ENCODE assay signal across 13 mouse cellular contexts in genomic region chr11:22458951-22459703, GRCm38 (mm10). TPM values are rescaled to one million over a fixed set of nuclear protein-coding genes. Genes with fewer than 3 reads are reported as not detected.
A peak's percentile ranks its signal among the peaks of the same experiment; 100 is the strongest.
DNase-seq lines count a peak whose midpoint lies in the region; ATAC-seq lines count a peak whose summit lies in the region.
"Had no signal": no experiment of that assay in that cellular context is flagged by ENCODE, and none has a peak within 500 bp of the region (broad histone marks: within the 10 kb centered on the region; RNA-seq: fewer than 3 reads in every experiment).

No protein-coding gene starts in this region.

- peak; percentile 92 for ATAC-seq in hindbrain, embryonic 14.5 days (ENCODE audit: low FRiP score)
- ATAC-seq in midbrain, embryonic 14.5 days (ENCODE audit: low FRiP score, low TSS enrichment): peak; percentile 67

- WGBS in hindbrain, embryonic 14.5 days: 64% methylated on average over 5 of the region's 5 CpGs
- WGBS in midbrain, embryonic 14.5 days: 56% methylated on average over 5 of the region's 5 CpGs

- H3K36me3 ChIP-seq in hindbrain, embryonic 14.5 days (replicated peaks; ENCODE audit: control insufficient read depth, insufficient read depth): no peaks in the 10 kb centered on the region
- H3K36me3 ChIP-seq in midbrain, embryonic 14.5 days (ENCODE audit: control insufficient read depth, insufficient read depth, low read length): no peaks in the 10 kb centered on the region
- H3K36me3 ChIP-seq: G1E; limb, embryonic 12.5 days had no signal

- DNase-seq in cerebellum, adult 9-10 months: peak; percentile 16
- no peak for DNase-seq in cerebellum, adult 11 months
- DNase-seq in layer of hippocampus, postnatal 10 days (ENCODE audit: low spot score in 2 of 2): peak; percentile 34 to 43
- DNase-seq in layer of hippocampus, adult 11-12 months (ENCODE audit: low spot score): no peak
- peak; percentile 60 for DNase-seq in hindbrain, embryonic 14.5 days (ENCODE audit: low spot score)
- DNase-seq in midbrain, embryonic 14.5 days: peak; percentile 62
- no peak for DNase-seq in thymus, postnatal 14 days
- DNase-seq in gastrocnemius, adult 8-10 months (ENCODE audit: low spot score in 2 of 2): no peak
- DNase-seq: embryo, embryonic 11 days; kidney, postnatal 14 days; thymus, postnatal 4 days had no signal

- H3K27ac ChIP-seq in hindbrain, embryonic 14.5 days: peak overlapping the region; percentile 51
- H3K27ac ChIP-seq in midbrain, embryonic 14.5 days (replicated peaks; ENCODE audit: low read depth, low read length): no peak overlapping the region
- H3K27ac ChIP-seq: limb, embryonic 12.5 days had no signal

- no peak overlapping the region for H3K4me2 ChIP-seq in hindbrain, embryonic 14.5 days (replicated peaks)
- no peak overlapping the region for H3K4me2 ChIP-seq in midbrain, embryonic 14.5 days (ENCODE audit: low read length)
- H3K4me2 ChIP-seq: limb, embryonic 12.5 days had no signal

- H3K9me3 ChIP-seq in hindbrain, embryonic 14.5 days (ENCODE audit: control insufficient read depth, low read length): no peaks in the 10 kb centered on the region
- H3K9me3 ChIP-seq in midbrain, embryonic 14.5 days (ENCODE audit: control insufficient read depth, low read length): no peaks in the 10 kb centered on the region
- H3K9me3 ChIP-seq: G1E; limb, embryonic 12.5 days had no signal

- H3K9ac ChIP-seq in hindbrain, embryonic 14.5 days: no peak overlapping the region
- H3K9ac ChIP-seq in midbrain, embryonic 14.5 days (replicated peaks; ENCODE audit: low read length): no peak overlapping the region
- H3K9ac ChIP-seq: limb, embryonic 12.5 days had no signal

- H3K4me1 ChIP-seq in hindbrain, embryonic 14.5 days (replicated peaks; ENCODE audit: control insufficient read depth, insufficient read depth, low read length): no peaks in the 10 kb centered on the region
- no peaks in the 10 kb centered on the region for H3K4me1 ChIP-seq in midbrain, embryonic 14.5 days (ENCODE audit: control insufficient read depth, insufficient read depth, low read length)
- H3K4me1 ChIP-seq: limb, embryonic 12.5 days had no signal

- no peaks in the 10 kb centered on the region for H3K27me3 ChIP-seq in hindbrain, embryonic 14.5 days (ENCODE audit: control insufficient read depth, insufficient read depth, low read length)
- H3K27me3 ChIP-seq in midbrain, embryonic 14.5 days (ENCODE audit: control insufficient read depth, insufficient read depth, low read length): no peaks in the 10 kb centered on the region
- H3K27me3 ChIP-seq: limb, embryonic 12.5 days had no signal

- no peak overlapping the region for H3K4me3 ChIP-seq in hindbrain, embryonic 14.5 days (replicated peaks; ENCODE audit: low read length)
- H3K4me3 ChIP-seq in midbrain, embryonic 14.5 days (replicated peaks; ENCODE audit: low read depth, low read length): no peak overlapping the region
- H3K4me3 ChIP-seq: limb, embryonic 12.5 days had no signal

RNA-seq across cellular contexts. Expression of gene Tmem17, which starts 52.8 kb away (rescaled TPM):
- total RNA-seq in layer of hippocampus, postnatal 10 days (2021): 1 to 10 TPM; 6.6 TPM
- polyA plus RNA-seq in hindbrain, embryonic 14.5 days (2014; fragmentation: Nextera tagmentation; extraction: Ambion mirVana): 24.2 and 24.3 TPM in 2 replicates
- 23.5 and 24.4 TPM in 2 replicates for polyA plus RNA-seq in midbrain, embryonic 14.5 days (2014; fragmentation: Nextera tagmentation; extraction: Ambion mirVana)
- total RNA-seq in gastrocnemius, adult 8-10 months (2022): 1 to 10 TPM; 1.8 to 2.8 (median 2.2) TPM
- total RNA-seq: G1E had no signal
- polyA plus RNA-seq: G1E had no signal

Comparison
In these comparisons a context has a peak if more than half of its experiments do, and no peak if none do; other contexts are left out.
1. DNase-seq: peak in cerebellum, adult 9-10 months (single experiment), layer of hippocampus, postnatal 10 days (2 of 2), hindbrain, embryonic 14.5 days (single experiment) and midbrain, embryonic 14.5 days (single experiment); none in cerebellum, adult 11 months (single experiment), layer of hippocampus, adult 11-12 months (single experiment), thymus, postnatal 14 days (single experiment) and gastrocnemius, adult 8-10 months (0 of 2).